Mouse (Mus musculus) liver, adult 2 months (tissue): Measurements from ENCODE around the gene Itsn1.

Experiments used
- CTCF ChIP-seq: fragments of 200-500 bp; IDR thresholded peaks from 2 replicates; pipeline ENCODE4 v1.5.1; 2011; ENCODE audit warnings: low read depth, low read length, control low read depth
- POLR2A ChIP-seq: fragments of 200-500 bp; IDR thresholded peaks from 2 replicates; pipeline ENCODE4 v1.6.1; 2011; ENCODE audit warnings: low read length, control low read depth; ENCODE audit not compliant: insufficient read depth; ENCODE audit errors: extremely low read depth

DNA sequence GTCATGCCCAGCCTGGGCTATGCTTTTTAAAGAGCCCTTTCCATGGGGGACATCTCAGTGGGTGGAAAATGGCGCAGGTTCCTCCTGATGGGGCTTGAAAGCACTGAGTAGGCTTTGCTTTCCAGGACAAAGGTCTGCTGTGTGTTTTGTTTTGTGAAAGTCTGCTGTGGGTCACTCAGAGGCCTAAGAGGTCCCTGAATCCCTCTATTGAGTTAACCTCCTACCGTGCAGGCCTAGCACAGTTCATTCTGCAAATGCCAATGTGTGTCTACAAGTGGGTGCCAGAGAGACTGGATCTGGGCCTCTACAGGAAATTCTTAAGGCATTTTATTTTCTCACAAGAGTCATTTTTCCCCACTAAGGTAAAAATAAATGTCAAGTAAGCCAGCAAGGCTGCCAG, 97.8 kb downstream of the Itsn1 start:
- no peak for TF ChIP-seq CTCF
- no peak for TF ChIP-seq POLR2A
